Mouse (Mus musculus) brown adipose tissue, adult 24 weeks (tissue): ENCODE measurements around the gene Trnau1ap. TPM values are rescaled to one million over a fixed set of nuclear protein-coding genes. Genes with fewer than 3 reads are reported as not detected.

Experiments used
- polyA plus RNA-seq: library from polyadenylated mRNA; stranded (reverse); fragments of >200 nt; gene quantifications from 2 replicates; pipeline ENCODE4 v1.2.4, GENCODE M21; 2012; ENCODE audit not compliant: missing spikeins, insufficient read depth, insufficient read length

The Trnau1ap gene
- polyA plus RNA-seq, 1 experiment, result 35.1 TPM

Other genes with a start within 250 kb of the Trnau1ap start
- 0.38 TPM in 1 of 2 replicates, not detected in the other for gene Oprd1, start 185.1 kb downstream of the Trnau1ap start, polyA plus RNA-seq
- 22.4 and 24.6 TPM in 2 replicates for gene Ythdf2, start 117.2 kb downstream of the Trnau1ap start, polyA plus RNA-seq
- 2.1 and 5.2 TPM in 2 replicates for gene Gmeb1, start 67.9 kb downstream of the Trnau1ap start, polyA plus RNA-seq
- gene Taf12, start 55.2 kb downstream of the Trnau1ap start, polyA plus RNA-seq, result 25.0 and 27.8 TPM in 2 replicates
- gene Rab42, start 26.2 kb downstream of the Trnau1ap start, polyA plus RNA-seq, result 2.3 TPM in 1 of 2 replicates, not detected in the other
- 3.4 and 7.6 TPM in 2 replicates for gene Rcc1, start 24.1 kb upstream of the Trnau1ap start, polyA plus RNA-seq
- 5.9 and 11.6 TPM in 2 replicates for gene Phactr4, start 93.0 kb upstream of the Trnau1ap start, polyA plus RNA-seq
- gene Med18, start 134.4 kb upstream of the Trnau1ap start, polyA plus RNA-seq, result 2.1 and 3.4 TPM in 2 replicates
- 10.1 and 14.5 TPM in 2 replicates for gene Sesn2, start 181.0 kb upstream of the Trnau1ap start, polyA plus RNA-seq
- gene Atpif1, start 204.1 kb upstream of the Trnau1ap start, polyA plus RNA-seq, result 42.9 and 57.3 TPM in 2 replicates
- gene Dnajc8, start 206.0 kb upstream of the Trnau1ap start, polyA plus RNA-seq, result 62.3 and 81.0 TPM in 2 replicates
- 1.0 and 3.6 TPM in 2 replicates for gene Ptafr, start 234.5 kb upstream of the Trnau1ap start, polyA plus RNA-seq